Mouse (Mus musculus): ENCODE measurements at regions not wholly inside any gene's neighbourhood (a gene's known extent, or its start where the extent isn't known, plus 50 kb on each side); places are given as distances from the start of the nearest gene placed in this dataset.

DNA sequence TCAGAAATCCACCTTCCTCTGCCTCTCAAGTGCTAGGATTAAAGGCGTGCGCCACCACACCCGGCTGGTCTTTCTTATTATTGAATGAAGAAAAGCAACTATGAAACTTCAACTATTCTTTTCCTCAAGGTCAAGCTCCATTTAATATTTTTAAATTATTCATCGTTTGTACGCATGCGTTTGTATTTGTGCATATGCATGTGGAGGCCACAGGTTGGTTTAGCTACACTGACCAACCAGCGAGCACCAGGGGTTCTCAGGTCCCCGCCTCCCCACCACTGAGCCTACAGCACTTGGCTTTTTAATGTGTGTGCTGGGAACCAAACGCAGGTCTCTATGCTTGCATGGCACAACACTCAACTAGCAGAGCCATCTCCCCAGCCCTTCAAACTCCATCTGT, 51.0 kb upstream of the Tmem252 start:
- Histone ChIP-seq H3K9me3 (no peaks in the 10 kb centered on the region), H3K4me1 (no peaks in the 10 kb centered on the region), H3K27ac (no peak overlapping the region), H3K4me3 (no peak overlapping the region), H3K36me3 (no peaks in the 10 kb centered on the region), H3K27me3 (ENCODE audit: insufficient read depth, poor library complexity, severe bottlenecking) (no peaks in the 10 kb centered on the region)
- 92% methylated on average over 9 of the region's 9 CpGs for WGBS
- no peak for DNase-seq (ENCODE audit: low spot score)

DNA sequence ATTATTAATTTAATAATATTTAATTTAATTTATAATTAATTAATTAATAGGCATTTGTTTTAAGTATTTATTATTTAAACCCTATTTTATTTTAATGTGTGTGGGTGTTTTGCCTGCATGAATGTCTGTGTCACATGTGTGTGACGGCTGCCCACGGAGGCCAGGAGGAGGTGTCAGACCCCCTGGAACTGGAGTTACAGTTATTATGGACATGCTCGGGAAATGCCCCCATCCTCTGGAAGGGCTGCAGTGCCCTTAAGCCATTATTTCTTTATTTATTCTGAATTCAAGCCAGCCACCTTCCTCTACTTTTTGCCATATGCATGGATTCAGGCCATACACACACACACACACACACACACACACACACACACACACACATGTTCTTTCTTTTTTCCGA, 51.5 kb upstream of the Tmem252 start:
- DNase-seq (ENCODE audit: low spot score), result no peak
- 79% methylated on average over 4 of the region's 4 CpGs for WGBS

DNA sequence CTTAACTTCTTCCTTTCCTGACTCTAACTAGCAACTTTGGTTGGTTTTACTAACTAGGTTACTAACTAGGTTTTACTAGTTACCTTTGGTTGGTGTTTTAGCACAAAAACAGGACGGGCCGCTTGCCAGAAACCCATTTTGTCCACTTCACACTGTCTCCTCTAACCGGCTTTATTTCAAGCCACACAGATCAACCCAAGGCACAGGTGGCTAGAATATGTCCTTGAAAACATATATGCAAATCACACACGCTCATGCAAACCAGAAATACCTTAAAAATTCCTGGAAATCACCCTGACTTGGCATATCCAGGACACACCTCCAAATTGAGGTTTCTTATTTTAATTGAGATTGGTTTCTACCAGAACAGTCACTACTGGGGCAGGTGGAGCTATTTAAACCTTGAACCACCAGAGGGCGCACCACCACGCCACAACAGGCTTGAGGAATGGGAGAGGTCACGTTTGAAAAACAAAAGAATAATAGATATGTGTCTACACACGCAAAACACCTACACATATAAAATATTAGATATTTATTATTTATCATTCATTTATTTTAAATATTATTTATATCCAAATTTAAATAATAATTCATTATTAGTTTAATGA, 52.1 kb upstream of the Tmem252 start:
- Histone ChIP-seq H3K9me3 (no peaks in the 10 kb centered on the region), H3K27me3 (ENCODE audit: insufficient read depth, poor library complexity, severe bottlenecking) (no peaks in the 10 kb centered on the region), H3K4me1 (no peaks in the 10 kb centered on the region), H3K4me3 (no peak overlapping the region), H3K36me3 (no peaks in the 10 kb centered on the region), H3K27ac (no peak overlapping the region)
- WGBS, result 32% methylated on average over 8 of the region's 8 CpGs
- peak; percentile 83 for DNase-seq (ENCODE audit: low spot score)

More for the DNA sequence above, 51.5 kb upstream of the Tmem252 start:
- H3K4me3 ChIP-seq, result no peak overlapping the region
- H3K27me3 ChIP-seq (ENCODE audit: insufficient read depth, poor library complexity, severe bottlenecking), result no peaks in the 10 kb centered on the region
- no peak overlapping the region for H3K27ac ChIP-seq
- no peaks in the 10 kb centered on the region for H3K4me1 ChIP-seq
- H3K9me3 ChIP-seq, result no peaks in the 10 kb centered on the region
- H3K36me3 ChIP-seq, result no peaks in the 10 kb centered on the region

- no peak overlapping the region for H3K4me3 ChIP-seq
Observed at GRCm38 (mm10) chr19:24615762-24616310, 58.0 kb upstream of the Tmem252 start.

GRCm38 (mm10) chr19:24607884-24608283, 52.2 kb upstream of the Pip5k1b start:
- no peaks in the 10 kb centered on the region for H3K4me1 ChIP-seq
- H3K27ac ChIP-seq, result no peak overlapping the region
- DNase-seq (ENCODE audit: low spot score), result no peak
- no peaks in the 10 kb centered on the region for H3K36me3 ChIP-seq
- 82% methylated on average over 3 of the region's 3 CpGs for WGBS
- H3K27me3 ChIP-seq (ENCODE audit: insufficient read depth, poor library complexity, severe bottlenecking), result no peaks in the 10 kb centered on the region
- H3K9me3 ChIP-seq, result no peaks in the 10 kb centered on the region; the same call in 1 of the 2 replicates
- H3K4me3 ChIP-seq, result no peak overlapping the region

More at GRCm38 (mm10) chr19:24615762-24616310, 58.0 kb upstream of the Tmem252 start:
- Histone ChIP-seq H3K27me3 (ENCODE audit: insufficient read depth, poor library complexity, severe bottlenecking) (no peaks in the 10 kb centered on the region), H3K9me3 (no peaks in the 10 kb centered on the region), H3K4me1 (no peaks in the 10 kb centered on the region), H3K36me3 (no peaks in the 10 kb centered on the region), H3K27ac (no peak overlapping the region)
- no peak for DNase-seq (ENCODE audit: low spot score)
- 79% methylated on average over 7 of the region's 7 CpGs for WGBS

- H3K4me3 ChIP-seq, result no peak overlapping the region
- DNase-seq (ENCODE audit: low spot score), result peak; percentile 70
- no peaks in the 10 kb centered on the region for H3K4me1 ChIP-seq
- H3K9me3 ChIP-seq, result no peaks in the 10 kb centered on the region; the same call in 1 of the 2 replicates
- no peaks in the 10 kb centered on the region for H3K27me3 ChIP-seq (ENCODE audit: insufficient read depth, poor library complexity, severe bottlenecking)
- 68% methylated on average over 5 of the region's 5 CpGs for WGBS
- no peaks in the 10 kb centered on the region for H3K36me3 ChIP-seq
- no peak overlapping the region for H3K27ac ChIP-seq
Observed at GRCm38 (mm10) chr19:24606390-24606976, 50.8 kb upstream of the Pip5k1b start.

Data from heart, embryonic 10.5 days (tissue).